ENCODE assay signal across 22 mouse cellular contexts in genomic region chr11:64024575-64024974, GRCm38 (mm10). TPM values are rescaled to one million over a fixed set of nuclear protein-coding genes. Genes with fewer than 3 reads are reported as not detected.
A peak's percentile ranks its signal among the peaks of the same experiment; 100 is the strongest.
DNase-seq lines count a peak whose midpoint lies in the region; ATAC-seq and TF ChIP-seq lines count a peak whose summit lies in the region.
"Had no signal": no experiment of that assay in that cellular context is flagged by ENCODE, and none has a peak within 500 bp of the region (broad histone marks: within the 10 kb centered on the region; RNA-seq: fewer than 3 reads in every experiment).

No protein-coding gene starts in this region.

- H3K27ac ChIP-seq in hindbrain, embryonic 15.5 days (replicated peaks), result 0 out of 2 replicates have a peak overlapping the region, but pooled peaks have one; percentile 11
- H3K27ac ChIP-seq in hindbrain, embryonic 11.5 days (ENCODE audit: low read depth, low read length), result no peak overlapping the region
- no peak overlapping the region for H3K27ac ChIP-seq in midbrain, embryonic 10.5 days (replicated peaks)
- no peak overlapping the region for H3K27ac ChIP-seq in midbrain, postnatal 0 days (ENCODE audit: low read depth, low read length)
- no peak overlapping the region for H3K27ac ChIP-seq in embryonic facial prominence, embryonic 12.5 days
- no peak overlapping the region for H3K27ac ChIP-seq in limb, embryonic 14.5 days (replicated peaks; ENCODE audit: low read depth, low read length)
- H3K27ac ChIP-seq: forebrain, embryonic 13.5 days; limb, embryonic 15.5 days had no signal

- H3K9me3 ChIP-seq in hindbrain, embryonic 15.5 days, result no peaks in the 10 kb centered on the region
- no peaks in the 10 kb centered on the region for H3K9me3 ChIP-seq in hindbrain, embryonic 11.5 days (ENCODE audit: control insufficient read depth, low read length)
- no peaks in the 10 kb centered on the region for H3K9me3 ChIP-seq in midbrain, embryonic 10.5 days (replicated peaks)
- H3K9me3 ChIP-seq in midbrain, postnatal 0 days (ENCODE audit: low read length), result no peaks in the 10 kb centered on the region
- H3K9me3 ChIP-seq in embryonic facial prominence, embryonic 12.5 days, result no peaks in the 10 kb centered on the region
- no peaks in the 10 kb centered on the region for H3K9me3 ChIP-seq in limb, embryonic 14.5 days (ENCODE audit: control insufficient read depth, low read length)
- H3K9me3 ChIP-seq: forebrain, embryonic 13.5 days; limb, embryonic 15.5 days had no signal

- no peaks in the 10 kb centered on the region for H3K36me3 ChIP-seq in hindbrain, embryonic 15.5 days
- H3K36me3 ChIP-seq in hindbrain, embryonic 11.5 days (ENCODE audit: control insufficient read depth, insufficient read depth, low read length), result no peaks in the 10 kb centered on the region
- no peaks in the 10 kb centered on the region for H3K36me3 ChIP-seq in midbrain, embryonic 10.5 days
- no peaks in the 10 kb centered on the region for H3K36me3 ChIP-seq in midbrain, postnatal 0 days (ENCODE audit: insufficient read depth, low read length)
- no peaks in the 10 kb centered on the region for H3K36me3 ChIP-seq in embryonic facial prominence, embryonic 12.5 days
- no peaks in the 10 kb centered on the region for H3K36me3 ChIP-seq in limb, embryonic 14.5 days (ENCODE audit: control insufficient read depth, insufficient read depth, low read length)
- H3K36me3 ChIP-seq: limb, embryonic 15.5 days had no signal

- H3K4me2 ChIP-seq in hindbrain, embryonic 15.5 days, result no peak overlapping the region
- H3K4me2 ChIP-seq in hindbrain, embryonic 11.5 days (replicated peaks; ENCODE audit: low read depth, low read length), result no peak overlapping the region
- H3K4me2 ChIP-seq in midbrain, postnatal 0 days (ENCODE audit: low read depth, low read length, poor library complexity, severe bottlenecking), result no peak overlapping the region
- no peak overlapping the region for H3K4me2 ChIP-seq in embryonic facial prominence, embryonic 12.5 days (replicated peaks)
- H3K4me2 ChIP-seq in limb, embryonic 14.5 days (replicated peaks; ENCODE audit: low read depth, low read length, severe bottlenecking), result no peak overlapping the region
- H3K4me2 ChIP-seq: forebrain, embryonic 13.5 days; heart, embryonic 11.5 days; limb, embryonic 15.5 days had no signal

- TF ChIP-seq CTCF in midbrain, postnatal 0 days (IDR thresholded peaks at IDR 0.05), result no peak

- 55% methylated on average over 7 of the region's 7 CpGs for WGBS in hindbrain, embryonic 15.5 days
- 60% methylated on average over 7 of the region's 7 CpGs for WGBS in hindbrain, embryonic 11.5 days
- WGBS in midbrain, embryonic 10.5 days, result 80% methylated on average over 7 of the region's 7 CpGs
- 58% methylated on average over 7 of the region's 7 CpGs for WGBS in midbrain, postnatal 0 days
- WGBS in embryonic facial prominence, embryonic 12.5 days, result 33% methylated on average over 7 of the region's 7 CpGs
- 18% methylated on average over 7 of the region's 7 CpGs for WGBS in limb, embryonic 14.5 days

- no peak for ATAC-seq in hindbrain, embryonic 15.5 days (ENCODE audit: low FRiP score, low read depth)
- no peak for ATAC-seq in hindbrain, embryonic 11.5 days (ENCODE audit: low FRiP score)
- ATAC-seq in midbrain, postnatal 0 days (ENCODE audit: low FRiP score), result no peak
- ATAC-seq in embryonic facial prominence, embryonic 12.5 days (ENCODE audit: insufficient number of reproducible peaks, insufficient read depth, low FRiP score, low TSS enrichment), result 0 out of 2 replicates have a peak, but pooled peaks have one; percentile 28
- peak; percentile 37; the same call in 1 of the 2 replicates for ATAC-seq in limb, embryonic 14.5 days (ENCODE audit: low FRiP score, low read depth)
- ATAC-seq: forebrain, embryonic 13.5 days; inflammation-experienced regulatory T-cells, adult 6 months had no signal

- no peaks in the 10 kb centered on the region for H3K27me3 ChIP-seq in hindbrain, embryonic 15.5 days
- no peaks in the 10 kb centered on the region for H3K27me3 ChIP-seq in hindbrain, embryonic 11.5 days (ENCODE audit: control insufficient read depth, insufficient read depth, low read length)
- no peaks in the 10 kb centered on the region for H3K27me3 ChIP-seq in midbrain, embryonic 10.5 days (ENCODE audit: low read depth, poor library complexity, severe bottlenecking)
- H3K27me3 ChIP-seq in midbrain, postnatal 0 days (ENCODE audit: insufficient read depth, low read length), result no peaks in the 10 kb centered on the region
- H3K27me3 ChIP-seq in embryonic facial prominence, embryonic 12.5 days, result no peaks in the 10 kb centered on the region
- H3K27me3 ChIP-seq in limb, embryonic 14.5 days (ENCODE audit: control insufficient read depth, insufficient read depth, low read length), result no peaks in the 10 kb centered on the region
- H3K27me3 ChIP-seq: forebrain, embryonic 13.5 days; limb, embryonic 15.5 days had no signal

- DNase-seq in hindbrain, embryonic 11.5 days (ENCODE audit: low spot score), result no peak
- DNase-seq in midbrain, embryonic 10.5 days (ENCODE audit: low spot score), result peak; percentile 10
- DNase-seq in midbrain, postnatal 0 days (ENCODE audit: low spot score), result no peak
- peak; percentile 17 for DNase-seq in limb, embryonic 14.5 days (ENCODE audit: low spot score)
- no peak for DNase-seq in left cerebral cortex, postnatal 14 days (ENCODE audit: low spot score in 2 of 2)
- DNase-seq: adrenal gland, postnatal 14 days; B cell, adult 2 months; cerebellum, adult 11-12 months; cerebellum, postnatal 36 days; gastrocnemius, postnatal 36 days; heart, postnatal 14 days; kidney, postnatal 4 days; lung, adult 18-20 months; retina, postnatal 1 day; right cerebral cortex, postnatal 4 days; thymus, adult 18-20 months had no signal

- no peak overlapping the region for H3K4me3 ChIP-seq in hindbrain, embryonic 15.5 days
- H3K4me3 ChIP-seq in hindbrain, embryonic 11.5 days (ENCODE audit: low read depth, low read length), result no peak overlapping the region
- H3K4me3 ChIP-seq in midbrain, embryonic 10.5 days, result no peak overlapping the region
- H3K4me3 ChIP-seq in midbrain, postnatal 0 days (ENCODE audit: low read depth, low read length), result no peak overlapping the region
- no peak overlapping the region for H3K4me3 ChIP-seq in embryonic facial prominence, embryonic 12.5 days
- H3K4me3 ChIP-seq in limb, embryonic 14.5 days (replicated peaks; ENCODE audit: low read length), result no peak overlapping the region
- H3K4me3 ChIP-seq: forebrain, embryonic 13.5 days; limb, embryonic 15.5 days had no signal

- no peak overlapping the region for H3K9ac ChIP-seq in hindbrain, embryonic 15.5 days
- H3K9ac ChIP-seq in hindbrain, embryonic 11.5 days (ENCODE audit: low read depth, low read length), result no peak overlapping the region
- H3K9ac ChIP-seq in midbrain, postnatal 0 days (replicated peaks; ENCODE audit: low read length, poor library complexity, severe bottlenecking), result no peak overlapping the region
- no peak overlapping the region for H3K9ac ChIP-seq in embryonic facial prominence, embryonic 12.5 days
- H3K9ac ChIP-seq in limb, embryonic 14.5 days (ENCODE audit: low read depth, low read length, severe bottlenecking), result no peak overlapping the region
- H3K9ac ChIP-seq: forebrain, embryonic 13.5 days; limb, embryonic 15.5 days had no signal

- intact Hi-C loops in left cerebral cortex, postnatal 14 days (cut with DNase I), result no loop called here

- H3K4me1 ChIP-seq in hindbrain, embryonic 15.5 days (replicated peaks), result peaks cover 24% of the 10 kb centered on the region
- H3K4me1 ChIP-seq in hindbrain, embryonic 11.5 days (replicated peaks; ENCODE audit: control insufficient read depth, insufficient read depth, low read length), result 0 out of 2 replicates have a peak, but pooled peaks cover 9% of the 10 kb centered on the region
- peaks cover 32% of the 10 kb centered on the region for H3K4me1 ChIP-seq in midbrain, embryonic 10.5 days
- peaks cover 6% of the 10 kb centered on the region for H3K4me1 ChIP-seq in midbrain, postnatal 0 days (ENCODE audit: insufficient read depth, low read length)
- peaks cover 32% of the 10 kb centered on the region for H3K4me1 ChIP-seq in embryonic facial prominence, embryonic 12.5 days
- H3K4me1 ChIP-seq in limb, embryonic 14.5 days (ENCODE audit: control insufficient read depth, insufficient read depth, low read length), result peaks cover 19% of the 10 kb centered on the region

- no peak for TF ChIP-seq POLR2A in limb, embryonic 14.5 days (IDR thresholded peaks at IDR 0.05; ENCODE audit: borderline replicate concordance, extremely low read depth, insufficient read depth, insufficient read length)

RNA-seq across cellular contexts. Expression of gene Cox10, which starts 54.7 kb away (rescaled TPM):
- 23.3 and 25.4 TPM in 2 replicates for polyA plus RNA-seq in hindbrain, embryonic 15.5 days (2015; fragmentation: Nextera tagmentation; extraction: Ambion mirVana)
- polyA plus RNA-seq in hindbrain, embryonic 11.5 days (2014; fragmentation: Nextera tagmentation; extraction: Ambion mirVana), result 25.2 and 26.3 TPM in 2 replicates
- 29.6 and 35.6 TPM in 2 replicates for polyA plus RNA-seq in midbrain, embryonic 10.5 days (2016; fragmentation: Nextera tagmentation; extraction: Ambion mirVana)
- 21.5 and 24.2 TPM in 2 replicates for total RNA-seq in midbrain, postnatal 0 days (2014; rRNA removed)
- polyA plus RNA-seq in midbrain, postnatal 0 days (2015; fragmentation: Nextera tagmentation; extraction: Ambion mirVana), result 34.5 and 36.4 TPM in 2 replicates
- polyA plus RNA-seq in embryonic facial prominence, embryonic 12.5 days (2016; fragmentation: Nextera tagmentation; extraction: Ambion mirVana), result 25.0 and 26.4 TPM in 2 replicates
- polyA plus RNA-seq in limb, embryonic 14.5 days (2012; rRNA removed), result 13.3 and 14.4 TPM in 2 replicates
- 20.6 and 25.5 TPM in 2 replicates for polyA plus RNA-seq in limb, embryonic 14.5 days (2014; fragmentation: Nextera tagmentation; extraction: Ambion mirVana)
- total RNA-seq in left cerebral cortex, postnatal 14 days (2021), result 10 to 100 TPM; 27.3 to 28.6 TPM

Comparison
In these comparisons a context has a peak if more than half of its experiments do, and no peak if none do; other contexts are left out.
1. DNase-seq: peak in midbrain, embryonic 10.5 days (single experiment) and limb, embryonic 14.5 days (single experiment); none in hindbrain, embryonic 11.5 days (single experiment), midbrain, postnatal 0 days (single experiment) and left cerebral cortex, postnatal 14 days (0 of 2).
2. ATAC-seq: peak in embryonic facial prominence, embryonic 12.5 days (single experiment) and limb, embryonic 14.5 days (single experiment); none in hindbrain, embryonic 15.5 days (single experiment), hindbrain, embryonic 11.5 days (single experiment) and midbrain, postnatal 0 days (single experiment).